Mouse (Mus musculus): Measurements from ENCODE around the gene Zfyve26. TPM values are rescaled to one million over a fixed set of nuclear protein-coding genes. Genes with fewer than 3 reads are reported as not detected.
"Not testable (repeated sequence)": the region's sequence is repeated elsewhere in the genome, so short reads cannot be mapped to it uniquely, and the experiment has no call there.

The Zfyve26 gene
- polyA plus RNA-seq, 1 experiment, result 33.6 TPM

DNA sequence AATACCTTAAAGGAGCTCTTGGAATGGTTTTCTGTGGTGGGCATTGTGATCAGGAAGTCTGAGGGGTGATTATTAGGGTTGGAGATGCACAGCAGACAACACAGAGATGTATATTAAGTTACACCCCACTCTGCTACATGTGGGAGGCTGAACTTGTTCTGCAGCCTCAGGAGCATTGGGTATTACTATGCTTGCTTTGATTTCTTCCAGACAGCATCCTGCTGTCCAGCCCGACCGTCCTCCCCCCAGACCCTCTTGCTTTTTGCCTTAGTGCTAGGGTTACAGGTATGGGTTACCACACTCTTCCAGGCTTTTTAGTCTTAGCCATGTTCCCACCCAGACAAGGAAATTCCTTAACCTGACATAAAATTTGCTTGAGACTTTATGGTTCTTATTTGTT lies 31.8 kb upstream of the Zfyve26 start:
- Histone ChIP-seq H3K27ac (ENCODE audit: insufficient read depth, low read length) (no peak overlapping the region), H3K9ac (ENCODE audit: low read depth, poor library complexity, severe bottlenecking) (no peak overlapping the region), H3K4me3 (ENCODE audit: low read depth, low read length) (no peak overlapping the region), H3K36me3 (ENCODE audit: control insufficient read depth, insufficient read depth, low read length, poor library complexity, severe bottlenecking) (no peaks in the 10 kb centered on the region), H3K27me3 (ENCODE audit: control insufficient read depth, insufficient read depth, low read length, poor library complexity, severe bottlenecking) (no peaks in the 10 kb centered on the region), H3K4me1 (ENCODE audit: control insufficient read depth, insufficient read depth, low read length) (no peaks in the 10 kb centered on the region), H3K9me3 (replicated peaks; ENCODE audit: control insufficient read depth, insufficient read depth, low read length, poor library complexity, severe bottlenecking) (no peaks in the 10 kb centered on the region)
- TF ChIP-seq POLR2A (IDR thresholded peaks at IDR 0.05; ENCODE audit: insufficient read depth, low read length) (no peak), EP300 (IDR thresholded peaks at IDR 0.05; ENCODE audit: insufficient read depth, low read depth, low read length) (no peak), CTCF (IDR thresholded peaks at IDR 0.05; ENCODE audit: low read depth, low read length) (no peak)

DNA sequence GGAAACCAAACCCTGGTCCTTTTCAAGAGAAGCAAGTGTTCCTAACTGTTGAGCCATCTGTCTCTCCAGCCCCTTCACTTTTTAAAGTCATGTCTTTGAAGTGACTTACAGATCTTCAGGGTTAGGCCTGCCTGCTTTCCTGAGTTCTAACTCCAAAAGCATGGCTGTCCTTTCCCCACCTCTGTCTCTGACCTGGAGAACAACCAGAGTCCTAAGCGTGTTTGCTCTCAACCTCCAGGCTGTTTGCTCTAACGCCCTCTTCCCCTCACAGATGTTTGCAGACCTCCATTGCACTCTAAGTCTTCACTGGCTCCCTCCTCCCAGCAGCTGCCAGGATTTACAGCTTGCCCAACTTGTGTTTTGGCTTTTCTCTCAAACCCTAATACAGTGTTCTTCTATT lies 30.6 kb upstream of the Zfyve26 start:
- Histone ChIP-seq H3K4me3 (ENCODE audit: low read depth, low read length) (no peak overlapping the region), H3K9ac (ENCODE audit: low read depth, poor library complexity, severe bottlenecking) (no peak overlapping the region), H3K27me3 (ENCODE audit: control insufficient read depth, insufficient read depth, low read length, poor library complexity, severe bottlenecking) (no peaks in the 10 kb centered on the region), H3K4me1 (ENCODE audit: control insufficient read depth, insufficient read depth, low read length) (no peaks in the 10 kb centered on the region), H3K36me3 (ENCODE audit: control insufficient read depth, insufficient read depth, low read length, poor library complexity, severe bottlenecking) (no peaks in the 10 kb centered on the region), H3K27ac (ENCODE audit: insufficient read depth, low read length) (no peak overlapping the region), H3K9me3 (replicated peaks; ENCODE audit: control insufficient read depth, insufficient read depth, low read length, poor library complexity, severe bottlenecking) (no peaks in the 10 kb centered on the region)
- no peak for TF ChIP-seq CTCF (IDR thresholded peaks at IDR 0.05; ENCODE audit: low read depth, low read length)
- no peak for TF ChIP-seq EP300 (IDR thresholded peaks at IDR 0.05; ENCODE audit: insufficient read depth, low read depth, low read length)
- TF ChIP-seq POLR2A (IDR thresholded peaks at IDR 0.05; ENCODE audit: insufficient read depth, low read length), result no peak

DNA sequence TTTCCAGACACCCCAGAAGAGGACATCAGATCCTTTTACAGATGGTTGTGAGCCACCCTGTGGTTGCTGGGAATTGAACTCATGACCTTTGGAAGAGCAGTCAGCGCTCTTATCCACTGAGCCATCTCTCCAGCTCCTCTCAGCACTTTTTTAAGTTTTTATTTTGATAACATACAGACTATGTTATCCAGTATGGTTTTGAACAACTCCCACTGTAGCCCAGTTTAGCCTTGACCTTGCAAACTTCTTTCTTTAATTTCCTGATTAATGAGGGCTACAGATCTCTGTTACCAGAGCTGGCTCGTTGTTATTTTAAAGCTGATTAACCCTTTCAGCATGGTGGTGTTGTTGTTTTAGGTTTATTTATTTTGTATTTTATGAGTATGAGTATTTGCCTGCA lies 30.1 kb upstream of the Zfyve26 start:
- H3K9ac ChIP-seq (ENCODE audit: low read depth, poor library complexity, severe bottlenecking), result no peak overlapping the region
- no peak overlapping the region for H3K4me3 ChIP-seq (ENCODE audit: low read depth, low read length)
- no peaks in the 10 kb centered on the region for H3K4me1 ChIP-seq (ENCODE audit: control insufficient read depth, insufficient read depth, low read length)
- no peaks in the 10 kb centered on the region for H3K36me3 ChIP-seq (ENCODE audit: control insufficient read depth, insufficient read depth, low read length, poor library complexity, severe bottlenecking)
- H3K27ac ChIP-seq (ENCODE audit: insufficient read depth, low read length), result no peak overlapping the region
- H3K9me3 ChIP-seq (replicated peaks; ENCODE audit: control insufficient read depth, insufficient read depth, low read length, poor library complexity, severe bottlenecking), result no peaks in the 10 kb centered on the region
- no peaks in the 10 kb centered on the region for H3K27me3 ChIP-seq (ENCODE audit: control insufficient read depth, insufficient read depth, low read length, poor library complexity, severe bottlenecking)
- TF ChIP-seq EP300 (IDR thresholded peaks at IDR 0.05; ENCODE audit: insufficient read depth, low read depth, low read length), result no peak
- no peak for TF ChIP-seq POLR2A (IDR thresholded peaks at IDR 0.05; ENCODE audit: insufficient read depth, low read length)
- no peak for TF ChIP-seq CTCF (IDR thresholded peaks at IDR 0.05; ENCODE audit: low read depth, low read length)

DNA sequence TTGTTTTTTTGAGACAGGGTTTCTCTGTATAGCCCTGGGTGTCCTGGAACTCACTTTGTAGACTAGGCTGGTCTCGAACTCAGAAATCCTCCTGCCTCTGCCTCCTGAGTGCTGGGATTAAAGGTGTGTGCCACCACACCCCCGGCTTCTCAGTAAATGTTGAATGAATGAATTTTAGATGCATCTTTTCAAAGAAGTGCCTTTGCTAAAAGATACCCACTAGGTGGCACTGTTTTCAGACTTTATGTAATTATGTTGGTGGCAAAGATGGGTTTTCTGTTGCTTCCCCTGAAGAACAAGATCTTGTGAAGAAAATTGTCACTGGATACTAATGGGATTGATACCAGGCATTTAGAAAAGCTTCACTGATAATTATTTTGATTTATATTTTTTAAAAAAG lies 26.4 kb upstream of the Zfyve26 start:
- H3K27ac ChIP-seq (ENCODE audit: insufficient read depth, low read length); H3K9ac ChIP-seq (ENCODE audit: low read depth, poor library complexity, severe bottlenecking); H3K4me1 ChIP-seq (ENCODE audit: control insufficient read depth, insufficient read depth, low read length); H3K27me3 ChIP-seq (ENCODE audit: control insufficient read depth, insufficient read depth, low read length, poor library complexity, severe bottlenecking); H3K9me3 ChIP-seq (replicated peaks; ENCODE audit: control insufficient read depth, insufficient read depth, low read length, poor library complexity, severe bottlenecking); H3K4me3 ChIP-seq (ENCODE audit: low read depth, low read length); H3K36me3 ChIP-seq (ENCODE audit: control insufficient read depth, insufficient read depth, low read length, poor library complexity, severe bottlenecking): not testable (repeated sequence)

DNA sequence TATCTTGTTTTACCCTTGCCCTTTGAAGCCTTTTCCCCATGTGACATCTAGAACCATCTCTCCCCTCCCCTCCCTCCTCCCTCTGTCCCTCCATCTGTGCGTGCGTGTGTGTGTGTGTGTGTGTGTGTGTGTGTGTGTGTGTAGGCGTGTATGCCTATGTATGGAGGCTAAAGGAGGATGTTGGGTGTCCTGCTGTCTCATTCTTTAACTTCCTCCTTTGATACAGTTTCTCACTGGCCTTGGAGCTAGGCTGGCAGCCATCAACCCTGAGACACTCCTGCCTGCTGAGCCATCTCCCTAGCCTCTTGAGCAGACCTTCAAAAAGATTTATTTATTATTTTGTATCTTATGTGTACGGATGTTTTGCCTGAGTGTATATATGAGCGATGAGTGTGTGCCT lies 24.8 kb upstream of the Zfyve26 start:
- Histone ChIP-seq H3K36me3 (ENCODE audit: control insufficient read depth, insufficient read depth, low read length, poor library complexity, severe bottlenecking) (no peaks in the 10 kb centered on the region; the same call in 1 of the 2 replicates), H3K9ac (ENCODE audit: low read depth, poor library complexity, severe bottlenecking) (no peak overlapping the region), H3K4me3 (ENCODE audit: low read depth, low read length) (no peak overlapping the region), H3K27ac (ENCODE audit: insufficient read depth, low read length) (no peak overlapping the region), H3K27me3 (ENCODE audit: control insufficient read depth, insufficient read depth, low read length, poor library complexity, severe bottlenecking) (no peaks in the 10 kb centered on the region), H3K9me3 (replicated peaks; ENCODE audit: control insufficient read depth, insufficient read depth, low read length, poor library complexity, severe bottlenecking) (no peaks in the 10 kb centered on the region), H3K4me1 (ENCODE audit: control insufficient read depth, insufficient read depth, low read length) (no peaks in the 10 kb centered on the region)
- no peak for TF ChIP-seq POLR2A (IDR thresholded peaks at IDR 0.05; ENCODE audit: insufficient read depth, low read length)

DNA sequence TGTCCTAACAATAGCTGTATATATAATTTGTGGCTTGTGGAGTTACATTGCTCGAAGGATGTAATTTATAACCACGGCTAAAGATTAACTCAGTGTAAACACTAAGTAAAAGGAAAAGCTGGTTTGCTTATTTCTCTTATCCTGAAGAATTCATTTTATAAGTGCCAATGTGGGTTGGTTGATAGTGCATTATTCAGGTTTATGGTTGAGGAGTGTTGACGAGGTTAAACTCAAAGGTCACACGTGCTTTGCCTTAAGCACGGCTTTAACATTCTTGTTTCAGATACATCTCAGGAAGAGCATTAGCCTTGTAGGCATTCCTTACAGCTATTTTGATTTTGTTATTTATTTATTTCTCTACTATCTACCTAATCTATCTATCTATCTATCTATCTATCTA lies 21.2 kb upstream of the Zfyve26 start:
- TF ChIP-seq POLR2A (IDR thresholded peaks at IDR 0.05; ENCODE audit: insufficient read depth, low read length) (no peak), EP300 (IDR thresholded peaks at IDR 0.05; ENCODE audit: insufficient read depth, low read depth, low read length) (no peak), CTCF (IDR thresholded peaks at IDR 0.05; ENCODE audit: low read depth, low read length) (no peak)
- no peaks in the 10 kb centered on the region; the same call in 1 of the 2 replicates for H3K36me3 ChIP-seq (ENCODE audit: control insufficient read depth, insufficient read depth, low read length, poor library complexity, severe bottlenecking)
- H3K27ac ChIP-seq (ENCODE audit: insufficient read depth, low read length), result no peak overlapping the region

More for the DNA sequence above, 21.2 kb upstream of the Zfyve26 start:
- Histone ChIP-seq H3K4me3 (ENCODE audit: low read depth, low read length) (no peak overlapping the region), H3K27me3 (ENCODE audit: control insufficient read depth, insufficient read depth, low read length, poor library complexity, severe bottlenecking) (no peaks in the 10 kb centered on the region), H3K4me1 (ENCODE audit: control insufficient read depth, insufficient read depth, low read length) (peaks cover 2% of the 10 kb centered on the region), H3K9ac (ENCODE audit: low read depth, poor library complexity, severe bottlenecking) (no peak overlapping the region), H3K9me3 (replicated peaks; ENCODE audit: control insufficient read depth, insufficient read depth, low read length, poor library complexity, severe bottlenecking) (no peaks in the 10 kb centered on the region)
